Mouse (Mus musculus) myocyte (in vitro differentiated cells): ENCODE data around the gene Ptprz1.

ENCODE experiments used
- CEBPB ChIP-seq: IDR thresholded peaks from 2 replicates; pipeline ENCODE4 v1.6.1; 2011; ENCODE audit warnings: mild to moderate bottlenecking, moderate library complexity; ENCODE audit not compliant: poor library complexity, insufficient read depth, severe bottlenecking
- E2F4 ChIP-seq: IDR thresholded peaks from one replicate; pipeline ENCODE4 v1.6.1; 2011; ENCODE audit warnings: mild to moderate bottlenecking, control low read depth, moderate library complexity; ENCODE audit not compliant: insufficient read depth
- MAX ChIP-seq: IDR thresholded peaks from one replicate; pipeline ENCODE4 v1.6.1; 2011; ENCODE audit warnings: low read depth, mild to moderate bottlenecking, control low read depth
- MYOD1 ChIP-seq, 3 experiments: IDR thresholded peaks; one replicate each; pipeline ENCODE4 v1.6.1; 2011; ENCODE audit warnings: control low read depth in 2 of 3, low read depth in 2 of 3, mild to moderate bottlenecking in 2 of 3, moderate library complexity in 1 of 3; ENCODE audit not compliant: insufficient read length in 2 of 3, control insufficient read depth in 1 of 3
- POLR2A ChIP-seq: IDR thresholded peaks from one replicate; pipeline ENCODE4 v1.6.1; 2011; ENCODE audit warnings: low read depth, mild to moderate bottlenecking, control low read depth, moderate library complexity; ENCODE audit not compliant: insufficient read length
- TCF12 ChIP-seq: IDR thresholded peaks from one replicate; pipeline ENCODE4 v1.6.1; 2011; ENCODE audit warnings: mild to moderate bottlenecking, control low read depth; ENCODE audit not compliant: poor library complexity, insufficient read depth, severe bottlenecking
- USF1 ChIP-seq: IDR thresholded peaks from one replicate; pipeline ENCODE4 v1.6.1; 2011; ENCODE audit warnings: low read depth, mild to moderate bottlenecking, control low read depth, moderate library complexity

- TF ChIP-seq MYOD1 (IDR thresholded peaks at IDR 0.05; ENCODE audit: control insufficient read depth in 1 of 3, insufficient read length in 2 of 3, low read depth in 2 of 3) (no peak), POLR2A (no peak), CEBPB (no peak), MAX (no peak), USF1 (no peak), E2F4 (no peak), TCF12 (no peak)
Measured at GRCm38 (mm10) chr6:22944191-22944590, 68.9 kb downstream of the Ptprz1 start.
